Mouse (Mus musculus) heart, embryonic 11.5 days (tissue): Measurements from ENCODE around the gene Tmc8. TPM values are rescaled to one million over a fixed set of nuclear protein-coding genes. Genes with fewer than 3 reads are reported as not detected.

ENCODE experiments used
- ATAC-seq: fragments of 200-750 bp; cut with Nextera tagmentation; replicated peaks from 2 replicates; pipeline ENCODE4 v1.8.0; 2017; ENCODE audit warnings: moderate library complexity; ENCODE audit not compliant: insufficient number of reproducible peaks, low FRiP score, low TSS enrichment
- H3K27ac ChIP-seq: fragments of 300-500 bp; sonication (generic); 2 replicates; pipeline ENCODE4 v1.5.1; 2014; ENCODE audit warnings: mild to moderate bottlenecking, low read depth, low read length
- H3K27me3 ChIP-seq: fragments of 300-500 bp; sonication (generic); 2 replicates; pipeline ENCODE4 v1.6.1; 2014; ENCODE audit warnings: mild to moderate bottlenecking, low read length, mixed read lengths; ENCODE audit not compliant: control insufficient read depth, insufficient read depth
- H3K36me3 ChIP-seq: fragments of 300-500 bp; sonication (generic); 2 replicates; pipeline ENCODE4 v1.6.1; 2014; ENCODE audit warnings: mild to moderate bottlenecking, low read length, moderate library complexity, mixed read lengths; ENCODE audit not compliant: control insufficient read depth, insufficient read depth
- H3K4me1 ChIP-seq: fragments of 300-500 bp; sonication (generic); 2 replicates; pipeline ENCODE4 v1.6.1; 2014; ENCODE audit warnings: low read length; ENCODE audit not compliant: control insufficient read depth, insufficient read depth
- H3K4me2 ChIP-seq: fragments of 300-500 bp; sonication (generic); 2 replicates; pipeline ENCODE4 v1.6.1; 2014; ENCODE audit warnings: mild to moderate bottlenecking, moderate library complexity
- H3K4me3 ChIP-seq: fragments of 300-500 bp; sonication (generic); 2 replicates; pipeline ENCODE4 v1.5.1; 2014; ENCODE audit warnings: low read depth, low read length
- H3K9ac ChIP-seq: fragments of 300-500 bp; sonication (generic); 2 replicates; pipeline ENCODE4 v1.6.1; 2014; ENCODE audit warnings: mild to moderate bottlenecking, low read depth, low read length, moderate library complexity
- H3K9me3 ChIP-seq: fragments of 300-500 bp; sonication (generic); replicated peaks from 2 replicates; pipeline ENCODE4 v1.6.1; 2016; ENCODE audit warnings: low read length; ENCODE audit not compliant: control insufficient read depth
- WGBS: fragments of 180-500 bp; shearing (Covaris S2); extraction: QIAGEN DNeasy Blood & Tissue Kit; methylation state at CpG from one replicate; pipeline ENCODE4 v1.1.7; 2014; ENCODE audit not compliant: insufficient replicate concordance; 5-methylcytosine and 5-hydroxymethylcytosine counted together
- polyA plus RNA-seq: library from polyadenylated mRNA; unstranded; fragments of >200 nt; fragmentation: Nextera tagmentation; extraction: Ambion mirVana; gene quantifications from 2 replicates; pipeline ENCODE4 v1.2.1, GENCODE M21; 2014

Gene Tmc8
- polyA plus RNA-seq, 1 experiment from 2014 or later: 4.5 TPM

GRCm38 (mm10) chr11:117766275-117766674 is 15.6 kb upstream of the Tmc8 start:
- peaks cover 16% of the 10 kb centered on the region for H3K36me3 ChIP-seq
- no peak overlapping the region for H3K27ac ChIP-seq
- H3K4me1 ChIP-seq: peaks cover 5% of the 10 kb centered on the region; the same call in 1 of the 2 replicates
- H3K4me3 ChIP-seq: no peak overlapping the region
- no peak for ATAC-seq
- H3K9ac ChIP-seq: no peak overlapping the region
- no peak overlapping the region for H3K4me2 ChIP-seq
- no peaks in the 10 kb centered on the region for H3K9me3 ChIP-seq
- H3K27me3 ChIP-seq: no peaks in the 10 kb centered on the region
- 69% methylated on average over 3 of the region's 3 CpGs for WGBS

- Histone ChIP-seq H3K27ac (no peak overlapping the region), H3K4me2 (no peak overlapping the region), H3K9me3 (no peaks in the 10 kb centered on the region), H3K4me3 (no peak overlapping the region), H3K27me3 (no peaks in the 10 kb centered on the region), H3K36me3 (peaks cover 24% of the 10 kb centered on the region), H3K4me1 (peaks cover 5% of the 10 kb centered on the region; the same call in 1 of the 2 replicates), H3K9ac (no peak overlapping the region)
- ATAC-seq: no peak
- 84% methylated on average over 20 of the region's 20 CpGs for WGBS
Observed at GRCm38 (mm10) chr11:117768725-117769682, 12.9 kb upstream of the Tmc8 start.

- H3K4me3 ChIP-seq: no peak overlapping the region
- no peak for ATAC-seq
- H3K4me1 ChIP-seq: peaks cover 5% of the 10 kb centered on the region; the same call in 1 of the 2 replicates
- no peaks in the 10 kb centered on the region for H3K27me3 ChIP-seq
- WGBS: 90% methylated on average over 7 of the region's 7 CpGs
- H3K36me3 ChIP-seq: peaks cover 23% of the 10 kb centered on the region
- no peak overlapping the region for H3K9ac ChIP-seq
- H3K4me2 ChIP-seq: no peak overlapping the region
- H3K9me3 ChIP-seq: no peaks in the 10 kb centered on the region
- H3K27ac ChIP-seq: no peak overlapping the region
Observed at GRCm38 (mm10) chr11:117769683-117770047, 12.2 kb upstream of the Tmc8 start.

GRCm38 (mm10) chr11:117770407-117770806 is 11.5 kb upstream of the Tmc8 start:
- WGBS: 91% methylated on average over 10 of the region's 10 CpGs
- H3K4me1 ChIP-seq: peaks cover 5% of the 10 kb centered on the region; the same call in 1 of the 2 replicates
- no peak for ATAC-seq
- H3K9me3 ChIP-seq: no peaks in the 10 kb centered on the region
- H3K9ac ChIP-seq: no peak overlapping the region
- no peak overlapping the region for H3K4me3 ChIP-seq
- no peaks in the 10 kb centered on the region for H3K27me3 ChIP-seq
- no peak overlapping the region for H3K27ac ChIP-seq
- H3K4me2 ChIP-seq: no peak overlapping the region
- H3K36me3 ChIP-seq: peaks cover 19% of the 10 kb centered on the region

GRCm38 (mm10) chr11:117772352-117772751 is 9.5 kb upstream of the Tmc8 start:
- Histone ChIP-seq H3K4me1 (no peaks in the 10 kb centered on the region), H3K27ac (no peak overlapping the region), H3K4me2 (no peak overlapping the region), H3K27me3 (no peaks in the 10 kb centered on the region), H3K9ac (no peak overlapping the region), H3K4me3 (no peak overlapping the region), H3K9me3 (no peaks in the 10 kb centered on the region), H3K36me3 (peaks cover 25% of the 10 kb centered on the region)
- no peak for ATAC-seq
- 91% methylated on average over 7 of the region's 7 CpGs for WGBS

GRCm38 (mm10) chr11:117774925-117775324 is 7.0 kb upstream of the Tmc8 start:
- no peak overlapping the region for H3K4me3 ChIP-seq
- H3K4me1 ChIP-seq: peaks cover 14% of the 10 kb centered on the region
- WGBS: 91% methylated on average over 10 of the region's 10 CpGs
- H3K36me3 ChIP-seq: peaks cover 25% of the 10 kb centered on the region
- no peak overlapping the region for H3K4me2 ChIP-seq
- H3K9ac ChIP-seq: no peak overlapping the region
- no peaks in the 10 kb centered on the region for H3K27me3 ChIP-seq
- no peak overlapping the region for H3K27ac ChIP-seq
- H3K9me3 ChIP-seq: no peaks in the 10 kb centered on the region
- ATAC-seq: no peak

- Histone ChIP-seq H3K4me1 (peaks cover 18% of the 10 kb centered on the region), H3K27me3 (no peaks in the 10 kb centered on the region), H3K4me2 (no peak overlapping the region), H3K36me3 (peaks cover 25% of the 10 kb centered on the region), H3K27ac (no peak overlapping the region), H3K4me3 (no peak overlapping the region), H3K9ac (no peak overlapping the region), H3K9me3 (no peaks in the 10 kb centered on the region)
- no peak for ATAC-seq
- 87% methylated on average over 13 of the region's 13 CpGs for WGBS
Observed at GRCm38 (mm10) chr11:117775540-117775939, 6.3 kb upstream of the Tmc8 start.

GRCm38 (mm10) chr11:117776085-117776792 is 5.6 kb upstream of the Tmc8 start:
- Histone ChIP-seq H3K4me1 (peaks cover 25% of the 10 kb centered on the region), H3K4me2 (no peak overlapping the region), H3K27ac (no peak overlapping the region), H3K36me3 (peaks cover 22% of the 10 kb centered on the region), H3K9me3 (no peaks in the 10 kb centered on the region), H3K9ac (no peak overlapping the region), H3K27me3 (no peaks in the 10 kb centered on the region), H3K4me3 (no peak overlapping the region)
- ATAC-seq: no peak
- 92% methylated on average over 14 of the region's 14 CpGs for WGBS
